Mouse (Mus musculus): ENCODE results near the gene Zfp575. TPM values are rescaled to one million over a fixed set of nuclear protein-coding genes. Genes with fewer than 3 reads are reported as not detected.

Zfp575 gene
- total RNA-seq, 4 experiments from 2014 or later: 0.09 TPM; not detected in 3

GRCm38 (mm10) chr7:24605561-24605960, 18.1 kb upstream of the Zfp575 start:
- DNase-seq (ENCODE audit: low spot score): no peak

- peak; percentile 95 for DNase-seq (ENCODE audit: low spot score)
Observed at GRCm38 (mm10) chr7:24600941-24601597, 13.6 kb upstream of the Zfp575 start.

- peak; percentile 39 for DNase-seq (ENCODE audit: low spot score)
Observed at GRCm38 (mm10) chr7:24599211-24600067, 12.0 kb upstream of the Zfp575 start.

- no peak for DNase-seq (ENCODE audit: low spot score)
Observed at GRCm38 (mm10) chr7:24598121-24598520, 10.7 kb upstream of the Zfp575 start.

- no peak for DNase-seq (ENCODE audit: low spot score)
Observed at GRCm38 (mm10) chr7:24595464-24595863, 8.0 kb upstream of the Zfp575 start.

- DNase-seq (ENCODE audit: low spot score): no peak
Observed at GRCm38 (mm10) chr7:24594309-24594803, 6.9 kb upstream of the Zfp575 start.

GRCm38 (mm10) chr7:24593621-24594308, 6.3 kb upstream of the Zfp575 start:
- DNase-seq (ENCODE audit: low spot score): peak; percentile 79

- DNase-seq (ENCODE audit: low spot score): no peak
Observed at GRCm38 (mm10) chr7:24592781-24593180, 5.3 kb upstream of the Zfp575 start.

- no peak for DNase-seq (ENCODE audit: low spot score)
Observed at GRCm38 (mm10) chr7:24592163-24592562, 4.7 kb upstream of the Zfp575 start.

- DNase-seq (ENCODE audit: low spot score): no peak
Observed at GRCm38 (mm10) chr7:24591735-24592134, 4.3 kb upstream of the Zfp575 start.

- peak; percentile 40 for DNase-seq (ENCODE audit: low spot score)
Observed at GRCm38 (mm10) chr7:24588336-24588735, 895 bp upstream of the Zfp575 start.

GRCm38 (mm10) chr7:24586828-24587227, 613 bp downstream of the Zfp575 start:
- no peak for DNase-seq (ENCODE audit: low spot score)

- no peak for DNase-seq (ENCODE audit: low spot score)
Observed at GRCm38 (mm10) chr7:24585995-24586394, 1.4 kb downstream of the Zfp575 start.

- DNase-seq (ENCODE audit: low spot score): no peak
Observed at GRCm38 (mm10) chr7:24584876-24585275, 2.6 kb downstream of the Zfp575 start.

GRCm38 (mm10) chr7:24577811-24578210, 9.6 kb downstream of the Zfp575 start:
- no peak for DNase-seq (ENCODE audit: low spot score)

- DNase-seq (ENCODE audit: low spot score): no peak
Observed at GRCm38 (mm10) chr7:24574224-24574796, 13.1 kb downstream of the Zfp575 start.

- DNase-seq (ENCODE audit: low spot score): no peak
Observed at GRCm38 (mm10) chr7:24572455-24572854, 15.0 kb downstream of the Zfp575 start.

- DNase-seq (ENCODE audit: low spot score): no peak
Observed at GRCm38 (mm10) chr7:24571071-24571470, 16.4 kb downstream of the Zfp575 start.

GRCm38 (mm10) chr7:24568512-24568911, 18.9 kb downstream of the Zfp575 start:
- no peak for DNase-seq (ENCODE audit: low spot score)

- no peak for DNase-seq (ENCODE audit: low spot score)
Observed at GRCm38 (mm10) chr7:24566206-24566605, 21.2 kb downstream of the Zfp575 start.

- DNase-seq (ENCODE audit: low spot score): no peak
Observed at GRCm38 (mm10) chr7:24565627-24566026, 21.8 kb downstream of the Zfp575 start.
